ENCODE assay signal across 8 mouse cellular contexts in genomic region chr7:139187277-139187676, GRCm38 (mm10). TPM values are rescaled to one million over a fixed set of nuclear protein-coding genes. Genes with fewer than 3 reads are reported as not detected.
A peak's percentile ranks its signal among the peaks of the same experiment; 100 is the strongest.
DNase-seq lines count a peak whose midpoint lies in the region; ATAC-seq and TF ChIP-seq lines count a peak whose summit lies in the region.

No protein-coding gene starts in this region.

- TF ChIP-seq POLR2A in heart, adult 2 months (IDR thresholded peaks at IDR 0.05; ENCODE audit: insufficient read depth, low read depth, low read length): no peak
- TF ChIP-seq POLR2A in ES-Bruce4 (IDR thresholded peaks at IDR 0.05; ENCODE audit: insufficient read depth, low read length): no peak

- TF ChIP-seq CTCF in heart, adult 2 months (IDR thresholded peaks at IDR 0.05): no peak
- no peak for TF ChIP-seq CTCF in ES-Bruce4 (IDR thresholded peaks at IDR 0.05; ENCODE audit: low read depth, low read length)

- peaks cover 1% of the 10 kb centered on the region; the same call in 1 of the 2 replicates for H3K4me1 ChIP-seq in heart, adult 2 months (ENCODE audit: control insufficient read depth, insufficient read depth, low read length)
- H3K4me1 ChIP-seq in ES-Bruce4 (ENCODE audit: control insufficient read depth, insufficient read depth, low read length): no peaks in the 10 kb centered on the region
- peaks cover 12% of the 10 kb centered on the region for H3K4me1 ChIP-seq in hindbrain, embryonic 10.5 days (replicated peaks)
- 0 out of 2 replicates have a peak, but pooled peaks cover 9% of the 10 kb centered on the region for H3K4me1 ChIP-seq in midbrain, embryonic 11.5 days (ENCODE audit: control insufficient read depth, insufficient read depth, low read length)

- peak overlapping the region; percentile 55; the same call in 1 of the 2 replicates for H3K4me3 ChIP-seq in heart, adult 2 months
- H3K4me3 ChIP-seq in ES-Bruce4 (ENCODE audit: low read depth, low read length): peak overlapping the region; percentile 56; the same call in 1 of the 2 replicates
- H3K4me3 ChIP-seq in hindbrain, embryonic 10.5 days: peak overlapping the region; percentile 81
- peak overlapping the region; percentile 62 for H3K4me3 ChIP-seq in midbrain, embryonic 11.5 days (ENCODE audit: low read depth, low read length)

- intact Hi-C loops in heart, adult 2 months (cut with DNase I): loop anchor here (5.0 kb wide), 1 partner anchor 40 kb away; no protein-coding TSS in a partner anchor

- no peak for TF ChIP-seq EP300 in heart, adult 2 months (IDR thresholded peaks at IDR 0.05; ENCODE audit: insufficient read depth, low read depth, low read length)
- no peak for TF ChIP-seq EP300 in ES-Bruce4 (IDR thresholded peaks at IDR 0.05; ENCODE audit: insufficient read depth, low read depth, low read length)

- no peak for DNase-seq in heart, adult 2 months
- no peak for DNase-seq in heart, adult 9 months (ENCODE audit: low spot score in 2 of 2)
- DNase-seq in hindbrain, embryonic 10.5 days (ENCODE audit: low spot score): no peak
- DNase-seq in midbrain, embryonic 11.5 days (ENCODE audit: low spot score, missing footprints): peak; percentile 88
- no peak for DNase-seq in thymus, postnatal 25 days
- no peak for DNase-seq in thymus, postnatal 14 days
- DNase-seq in left cerebral cortex, adult 8-10 months (ENCODE audit: low spot score in 2 of 2): no peak

- H3K9me3 ChIP-seq in ES-Bruce4 (replicated peaks; ENCODE audit: control insufficient read depth, insufficient read depth, low read length, poor library complexity, severe bottlenecking): peaks cover 3% of the 10 kb centered on the region; the same call in 1 of the 2 replicates
- H3K9me3 ChIP-seq in hindbrain, embryonic 10.5 days: peaks cover 12% of the 10 kb centered on the region; the same call in 1 of the 2 replicates
- no peaks in the 10 kb centered on the region for H3K9me3 ChIP-seq in midbrain, embryonic 11.5 days (ENCODE audit: control insufficient read depth, low read length)

- peaks cover 4% of the 10 kb centered on the region; the same call in 1 of the 2 replicates for H3K27me3 ChIP-seq in heart, adult 2 months (ENCODE audit: control insufficient read depth, insufficient read depth, low read length)
- H3K27me3 ChIP-seq in ES-Bruce4 (ENCODE audit: control insufficient read depth, insufficient read depth, low read length, poor library complexity, severe bottlenecking): peaks cover 5% of the 10 kb centered on the region
- peaks cover 64% of the 10 kb centered on the region for H3K27me3 ChIP-seq in hindbrain, embryonic 10.5 days (ENCODE audit: insufficient read depth, poor library complexity, severe bottlenecking)
- H3K27me3 ChIP-seq in midbrain, embryonic 11.5 days (ENCODE audit: control insufficient read depth, insufficient read depth, low read length): peaks cover 25% of the 10 kb centered on the region

- WGBS in heart, adult 2 months: 46% methylated on average over 7 of the region's 7 CpGs
- WGBS in hindbrain, embryonic 10.5 days: 33% methylated on average over 7 of the region's 7 CpGs
- WGBS in midbrain, embryonic 11.5 days: 31% methylated on average over 7 of the region's 7 CpGs

- no peaks in the 10 kb centered on the region for H3K36me3 ChIP-seq in heart, adult 2 months (ENCODE audit: control insufficient read depth, insufficient read depth, low read length)
- H3K36me3 ChIP-seq in ES-Bruce4 (ENCODE audit: control insufficient read depth, insufficient read depth, low read length, poor library complexity, severe bottlenecking): no peaks in the 10 kb centered on the region
- no peaks in the 10 kb centered on the region for H3K36me3 ChIP-seq in hindbrain, embryonic 10.5 days
- no peaks in the 10 kb centered on the region for H3K36me3 ChIP-seq in midbrain, embryonic 11.5 days (ENCODE audit: control insufficient read depth, insufficient read depth, low read length)

- no peak for ATAC-seq in midbrain, embryonic 11.5 days (ENCODE audit: low FRiP score)

- no peaks in the 10 kb centered on the region; the same call in 1 of the 2 replicates for H3K79me2 ChIP-seq in heart, adult 2 months (replicated peaks; ENCODE audit: control insufficient read depth, insufficient read depth, low read length)

- H3K9ac ChIP-seq in heart, adult 2 months (ENCODE audit: low read depth, low read length): no peak overlapping the region
- 0 out of 2 replicates have a peak overlapping the region, but pooled peaks have one; percentile 65 for H3K9ac ChIP-seq in ES-Bruce4 (ENCODE audit: low read depth, poor library complexity, severe bottlenecking)
- H3K9ac ChIP-seq in midbrain, embryonic 11.5 days (ENCODE audit: low read length): no peak overlapping the region

- H3K27ac ChIP-seq in heart, adult 2 months: no peak overlapping the region
- H3K27ac ChIP-seq in ES-Bruce4 (ENCODE audit: insufficient read depth, low read length): no peak overlapping the region
- no peak overlapping the region for H3K27ac ChIP-seq in hindbrain, embryonic 10.5 days
- H3K27ac ChIP-seq in midbrain, embryonic 11.5 days (ENCODE audit: low read depth, low read length): no peak overlapping the region

- peak overlapping the region; percentile 92 for H3K4me2 ChIP-seq in midbrain, embryonic 11.5 days

RNA-seq across cellular contexts. Expression of gene Lrrc27, which starts 25.5 kb away (rescaled TPM):
- total RNA-seq in heart, adult 2 months (2021): 10 to 100 TPM; 18.9 to 20.6 TPM
- polyA plus RNA-seq in heart, adult 2 months (2012; rRNA removed): 12.7 and 13.3 TPM in 2 replicates
- 6.4 and 7.3 TPM in 2 replicates for polyA plus RNA-seq in ES-Bruce4 (2011; ENCODE audit: insufficient read depth, insufficient read length, low read depth, missing spikeins)
- polyA plus RNA-seq in hindbrain, embryonic 10.5 days (2016; fragmentation: Nextera tagmentation; extraction: Ambion mirVana): 4.1 and 4.9 TPM in 2 replicates
- polyA plus RNA-seq in midbrain, embryonic 11.5 days (2014; fragmentation: Nextera tagmentation; extraction: Ambion mirVana): 6.8 and 9.8 TPM in 2 replicates
- 10 to 100 TPM in 1 of 4 experiments, 1 to 10 TPM in 3; 7.4 to 13.7 (median 8.4) TPM for total RNA-seq in left cerebral cortex, adult 8-10 months (2022)

RNA-seq across cellular contexts. Expression of gene Stk32c, which starts 25.8 kb away (rescaled TPM):
- under 1 TPM; 0.68 to 0.94 TPM for total RNA-seq in heart, adult 2 months (2021)
- polyA plus RNA-seq in heart, adult 2 months (2012; rRNA removed): 1.1 and 1.8 TPM in 2 replicates
- polyA plus RNA-seq in ES-Bruce4 (2011; ENCODE audit: insufficient read depth, insufficient read length, low read depth, missing spikeins): 0.42 and 0.70 TPM in 2 replicates
- polyA plus RNA-seq in hindbrain, embryonic 10.5 days (2016; fragmentation: Nextera tagmentation; extraction: Ambion mirVana): 0.35 and 0.60 TPM in 2 replicates
- 0.33 and 0.63 TPM in 2 replicates for polyA plus RNA-seq in midbrain, embryonic 11.5 days (2014; fragmentation: Nextera tagmentation; extraction: Ambion mirVana)
- 100 to 1,000 TPM; 175 to 186 (median 183) TPM for total RNA-seq in left cerebral cortex, adult 8-10 months (2022)
